Mouse (Mus musculus) cortical plate, adult 2 months (tissue): ENCODE measurements at regions not wholly inside any gene's neighbourhood (a gene's known extent, or its start where the extent isn't known, plus 50 kb on each side); places are given as distances from the start of the nearest gene placed in this dataset.

Experiments
- H3K27ac ChIP-seq: fragments of 200-500 bp; 2 replicates; pipeline ENCODE4 v1.5.1; 2012; ENCODE audit warnings: low read length, control low read depth, inconsistent platforms; ENCODE audit not compliant: insufficient read depth
- H3K4me1 ChIP-seq: fragments of 200-500 bp; 2 replicates; pipeline ENCODE4 v1.6.1; 2011; ENCODE audit warnings: low read length; ENCODE audit not compliant: control insufficient read depth, insufficient read depth
- H3K4me3 ChIP-seq: fragments of 200-500 bp; 2 replicates; pipeline ENCODE4 v1.5.1; 2011; ENCODE audit warnings: mild to moderate bottlenecking, low read length, control low read depth; ENCODE audit not compliant: insufficient read depth
- CTCF ChIP-seq: fragments of 200-500 bp; IDR thresholded peaks from 2 replicates; pipeline ENCODE4 v1.5.1; 2011; ENCODE audit warnings: mild to moderate bottlenecking, control low read depth, low read length; ENCODE audit not compliant: insufficient read depth; ENCODE audit errors: extremely low read depth
- POLR2A ChIP-seq: fragments of 200-500 bp; IDR thresholded peaks from 2 replicates; pipeline ENCODE4 v1.6.1; 2011; ENCODE audit warnings: mild to moderate bottlenecking, low read length, control low read depth; ENCODE audit not compliant: insufficient read depth; ENCODE audit errors: extremely low read depth

DNA sequence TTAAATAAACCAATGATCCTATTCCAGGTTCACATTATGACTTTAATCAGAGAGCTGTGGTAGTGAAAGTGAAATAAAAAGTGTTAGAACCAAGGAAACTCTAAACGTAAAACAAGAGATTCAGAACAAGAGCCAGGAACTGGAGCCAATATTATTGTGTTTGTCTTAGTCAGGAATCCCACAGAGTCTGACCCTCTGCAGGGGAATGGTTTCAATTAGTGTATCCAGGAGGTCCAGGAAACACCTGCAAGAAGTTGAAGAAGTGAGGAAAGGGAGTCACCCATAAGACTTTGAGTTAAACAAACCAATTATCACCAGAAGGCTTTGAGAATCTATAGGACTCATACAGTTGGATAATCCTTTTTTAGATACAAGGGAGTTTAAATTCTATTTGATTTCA lies 76.2 kb upstream of the Sptlc3 start:
- no peak overlapping the region for H3K27ac ChIP-seq
- no peaks in the 10 kb centered on the region for H3K4me1 ChIP-seq
- no peak for TF ChIP-seq POLR2A
- TF ChIP-seq CTCF, result no peak
- H3K4me3 ChIP-seq, result no peak overlapping the region

DNA sequence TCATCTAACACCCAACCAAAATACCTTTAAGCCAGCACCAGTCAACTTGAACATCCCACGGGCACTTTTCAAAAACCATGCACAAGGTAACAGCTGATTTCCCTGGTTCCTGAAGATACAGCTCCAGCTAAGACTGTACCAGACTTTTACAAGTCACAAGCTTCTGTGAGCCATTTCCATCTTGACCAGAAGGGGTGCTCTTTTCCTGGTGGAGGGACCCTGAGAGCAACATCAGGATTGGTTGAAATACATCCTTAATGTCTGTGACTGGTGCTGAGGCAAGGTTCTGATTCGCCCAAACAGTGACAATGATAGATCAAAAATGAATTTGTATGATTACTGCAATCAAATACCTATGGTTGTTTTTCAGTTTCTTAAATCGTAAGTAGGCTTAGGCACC lies 71.0 kb upstream of the Sptlc3 start:
- H3K4me3 ChIP-seq, result no peak overlapping the region
- H3K4me1 ChIP-seq, result no peaks in the 10 kb centered on the region

DNA sequence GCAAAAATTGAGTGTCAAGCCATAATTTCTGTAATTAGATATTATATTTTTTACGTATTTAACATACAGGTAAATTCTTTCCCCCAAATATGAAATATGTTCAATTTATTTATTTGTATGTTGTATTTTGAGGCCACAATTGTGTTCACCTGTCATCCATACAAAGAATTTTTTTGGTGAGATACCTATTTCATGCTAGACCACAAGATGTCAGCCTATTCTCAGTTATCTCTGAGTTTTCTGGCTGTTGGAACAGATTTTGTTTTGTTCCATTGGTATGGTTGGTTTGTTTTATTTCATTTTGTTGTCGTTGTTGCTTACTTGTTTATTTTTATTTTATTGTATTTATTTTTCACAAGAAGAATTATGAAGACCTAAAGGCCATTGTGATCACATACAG lies 70.3 kb upstream of the Sptlc3 start:
- Histone ChIP-seq H3K27ac (no peak overlapping the region), H3K4me3 (no peak overlapping the region), H3K4me1 (no peaks in the 10 kb centered on the region)
- TF ChIP-seq CTCF (no peak), POLR2A (no peak)

More for the DNA sequence above, 71.0 kb upstream of the Sptlc3 start:
- TF ChIP-seq POLR2A, result no peak
- TF ChIP-seq CTCF, result peak; percentile 23; the same call in 1 of the 2 replicates
- H3K27ac ChIP-seq, result no peak overlapping the region
